Mouse (Mus musculus) forebrain, embryonic 14.5 days (tissue): ENCODE data around the gene Rhbdd1. TPM values are rescaled to one million over a fixed set of nuclear protein-coding genes. Genes with fewer than 3 reads are reported as not detected.

Source experiments
- ATAC-seq: fragments of 200-750 bp; cut with Nextera tagmentation; 2 replicates; pipeline ENCODE4 v1.8.0; 2017; ENCODE audit warnings: mild to moderate bottlenecking, moderate library complexity
- DNase-seq: peaks from one replicate; pipeline ENCODE4 v3.0.0-alpha.2; 2015; ENCODE audit warnings: low spot score
- H3K27ac ChIP-seq: fragments of 300-500 bp; sonication (generic); 2 replicates; pipeline ENCODE4 v1.5.1; 2014; ENCODE audit warnings: low read depth, mild to moderate bottlenecking, control low read depth, low read length, moderate library complexity
- H3K27me3 ChIP-seq: fragments of 300-500 bp; sonication (generic); replicated peaks from 2 replicates; pipeline ENCODE4 v1.6.1; 2014; ENCODE audit warnings: low read length, control low read depth, mixed read lengths; ENCODE audit not compliant: control insufficient read depth, insufficient read depth
- H3K36me3 ChIP-seq: fragments of 300-500 bp; sonication (generic); 2 replicates; pipeline ENCODE4 v1.6.1; 2014; ENCODE audit warnings: low read length, control low read depth; ENCODE audit not compliant: control insufficient read depth, insufficient read depth
- H3K4me1 ChIP-seq: fragments of 300-500 bp; sonication (generic); 2 replicates; pipeline ENCODE4 v1.6.1; 2014; ENCODE audit warnings: antibody characterized with exemption, low read length, control low read depth; ENCODE audit not compliant: control insufficient read depth, insufficient read depth
- H3K4me2 ChIP-seq: fragments of 300-500 bp; sonication (generic); 2 replicates; pipeline ENCODE4 v1.6.1; 2014; ENCODE audit warnings: mild to moderate bottlenecking, control low read depth, low read length
- H3K4me3 ChIP-seq: fragments of 300-500 bp; sonication (generic); 2 replicates; pipeline ENCODE4 v1.5.1; 2014; ENCODE audit warnings: low read depth, low read length, control low read depth
- H3K9ac ChIP-seq: fragments of 300-500 bp; sonication (generic); 2 replicates; pipeline ENCODE4 v1.6.1; 2014; ENCODE audit warnings: mild to moderate bottlenecking, low read length, control low read depth, moderate library complexity
- H3K9me3 ChIP-seq: fragments of 300-500 bp; sonication (generic); replicated peaks from 2 replicates; pipeline ENCODE4 v1.6.1; 2016; ENCODE audit warnings: low read length, control low read depth, mixed read lengths; ENCODE audit not compliant: control insufficient read depth
- WGBS: fragments of 180-500 bp; shearing (Covaris S2); extraction: QIAGEN DNeasy Blood & Tissue Kit; methylation state at CpG from one replicate; pipeline ENCODE4 v1.1.7; 2014; 5-methylcytosine and 5-hydroxymethylcytosine counted together
- polyA plus RNA-seq: library from polyadenylated mRNA; unstranded; fragments of >200 nt; fragmentation: Nextera tagmentation; extraction: Ambion mirVana; gene quantifications from 2 replicates; pipeline ENCODE4 v1.2.1, GENCODE M21; 2014

Gene Rhbdd1
- polyA plus RNA-seq = 4.0 and 4.2 TPM in 2 replicates

DNA sequence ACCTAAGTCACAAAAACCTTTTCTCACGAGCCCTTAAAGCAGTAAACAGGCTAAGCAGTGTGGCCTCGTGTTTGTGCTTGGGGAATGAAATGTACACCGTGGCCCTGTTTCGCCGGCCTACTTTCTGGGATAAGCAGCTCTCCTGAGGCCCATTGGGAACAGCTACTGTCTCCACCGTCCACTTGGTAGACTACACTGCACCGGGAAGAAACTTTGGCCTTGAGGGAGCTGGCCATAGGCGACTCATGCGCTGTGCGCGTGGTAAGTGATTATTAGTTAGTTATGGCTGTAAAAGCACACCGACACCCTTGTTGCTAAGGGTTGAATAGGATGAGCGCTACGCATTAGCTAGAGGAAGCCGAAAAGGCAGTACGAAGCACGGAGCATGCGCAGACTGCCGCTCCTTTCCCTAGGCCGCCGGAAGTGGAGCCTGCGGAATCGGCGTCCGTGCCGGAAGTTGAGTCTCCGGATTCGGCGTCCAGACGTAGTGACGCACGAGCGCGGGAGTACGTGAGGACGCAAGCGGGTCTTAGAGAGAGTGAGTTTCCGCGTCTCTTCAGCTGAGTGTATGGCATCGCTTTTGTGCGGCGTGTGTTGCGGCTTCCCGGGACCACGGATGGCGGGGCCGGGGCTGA, at the start of gene Rhbdd1:
TSS of gene Rhbdd1 (plus strand) at position 342 of the 635 bp plus-strand sequence.
- Histone ChIP-seq H3K27me3 (no peaks in the 10 kb centered on the region), H3K36me3 (no peaks in the 10 kb centered on the region), H3K27ac (peak within 1 kb of the TSS; percentile 97), H3K9ac (peak within 1 kb of the TSS; percentile 94), H3K4me2 (peak within 1 kb of the TSS; percentile 58), H3K4me1 (peaks cover 24% of the 10 kb centered on the region), H3K4me3 (peak within 1 kb of the TSS; percentile 87), H3K9me3 (no peaks in the 10 kb centered on the region)
- DNase-seq (peak; percentile 99), ATAC-seq (peak; percentile 97)
- WGBS = 6% methylated on average over 47 of the region's 47 CpGs

DNA sequence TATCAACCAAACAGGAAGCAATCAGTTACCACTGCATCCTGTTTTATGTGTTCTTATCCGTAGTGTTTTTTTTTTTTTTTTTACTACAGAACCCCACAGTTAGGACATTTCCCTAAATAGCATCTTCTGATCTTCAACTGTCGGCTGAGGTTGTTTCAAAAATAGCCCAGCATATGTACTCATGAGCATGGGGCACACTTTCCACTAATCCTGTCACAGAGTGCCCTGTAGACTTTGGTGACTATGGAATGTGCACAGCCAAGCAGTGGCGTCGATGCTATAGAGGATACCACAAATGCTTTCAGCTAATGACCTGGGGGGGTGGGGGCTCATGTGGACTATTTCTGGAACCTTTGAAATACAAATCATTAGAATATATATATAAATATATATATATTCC, 48.7 kb upstream of the Rhbdd1 start:
- Histone ChIP-seq H3K4me3 (no peak overlapping the region), H3K9me3 (no peaks in the 10 kb centered on the region), H3K27me3 (no peaks in the 10 kb centered on the region), H3K4me2 (no peak overlapping the region), H3K27ac (no peak overlapping the region), H3K36me3 (peaks cover 6% of the 10 kb centered on the region; the same call in 1 of the 2 replicates), H3K9ac (no peak overlapping the region), H3K4me1 (0 out of 2 replicates have a peak, but pooled peaks cover 3% of the 10 kb centered on the region)
- 83% methylated on average over 4 of the region's 4 CpGs for WGBS
- DNase-seq = no peak
- ATAC-seq = no peak

DNA sequence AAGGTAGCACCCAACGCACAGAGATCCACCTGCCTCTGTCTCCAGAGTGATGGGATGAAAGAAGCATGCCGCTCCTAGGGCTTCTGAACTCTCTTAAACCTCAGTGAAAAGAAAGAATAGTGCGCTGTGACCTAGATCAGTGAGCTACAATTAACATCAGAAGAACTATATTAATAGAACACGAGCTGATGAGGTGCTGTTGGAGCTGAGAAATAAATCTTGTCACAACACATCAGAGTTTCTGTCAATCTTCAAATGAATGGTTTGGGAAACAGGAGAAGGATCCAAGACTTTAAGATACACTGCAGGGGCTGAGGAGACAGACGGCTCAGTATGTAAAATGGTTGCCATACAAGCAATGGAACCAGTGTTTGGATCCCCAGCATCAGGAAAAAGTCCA, 44.0 kb upstream of the Rhbdd1 start:
- peaks cover 7% of the 10 kb centered on the region for H3K4me1 ChIP-seq
- DNase-seq = no peak
- peaks cover 16% of the 10 kb centered on the region for H3K36me3 ChIP-seq
- no peaks in the 10 kb centered on the region for H3K9me3 ChIP-seq
- WGBS = 49% methylated on average over 5 of the region's 5 CpGs
- H3K27me3 ChIP-seq = no peaks in the 10 kb centered on the region
- H3K4me2 ChIP-seq = no peak overlapping the region
- H3K4me3 ChIP-seq = no peak overlapping the region
- H3K27ac ChIP-seq = no peak overlapping the region
- no peak overlapping the region for H3K9ac ChIP-seq
- ATAC-seq = no peak

DNA sequence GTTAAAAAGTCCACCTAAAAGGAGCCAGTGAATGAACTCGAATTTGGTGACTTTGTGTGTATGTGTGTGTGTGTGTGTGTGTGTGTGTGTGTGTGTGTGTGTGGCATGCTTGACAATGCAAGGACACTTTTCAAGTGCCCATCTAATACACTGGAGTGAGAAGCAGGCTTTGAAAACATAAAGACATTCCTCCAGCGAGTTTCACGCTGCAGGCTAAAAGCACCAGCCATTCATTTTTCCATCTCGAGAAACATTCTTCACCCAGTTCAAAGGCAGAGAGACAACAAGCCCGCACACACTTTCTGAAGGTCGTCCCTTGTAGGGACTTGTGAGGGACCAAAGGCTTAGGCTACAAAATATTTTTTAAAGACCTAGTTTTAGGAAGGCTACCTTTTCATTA, 42.7 kb upstream of the Rhbdd1 start:
- DNase-seq = no peak
- 0 out of 2 replicates have a peak, but pooled peaks have one; percentile 30 for ATAC-seq
- H3K4me2 ChIP-seq = no peak overlapping the region
- under 1% methylated on average over 6 of the region's 6 CpGs for WGBS
- H3K9me3 ChIP-seq = no peaks in the 10 kb centered on the region
- no peak overlapping the region for H3K9ac ChIP-seq
- no peaks in the 10 kb centered on the region for H3K27me3 ChIP-seq
- H3K4me3 ChIP-seq = no peak overlapping the region
- peaks cover 21% of the 10 kb centered on the region for H3K36me3 ChIP-seq
- no peak overlapping the region for H3K27ac ChIP-seq
- H3K4me1 ChIP-seq = peaks cover 7% of the 10 kb centered on the region

DNA sequence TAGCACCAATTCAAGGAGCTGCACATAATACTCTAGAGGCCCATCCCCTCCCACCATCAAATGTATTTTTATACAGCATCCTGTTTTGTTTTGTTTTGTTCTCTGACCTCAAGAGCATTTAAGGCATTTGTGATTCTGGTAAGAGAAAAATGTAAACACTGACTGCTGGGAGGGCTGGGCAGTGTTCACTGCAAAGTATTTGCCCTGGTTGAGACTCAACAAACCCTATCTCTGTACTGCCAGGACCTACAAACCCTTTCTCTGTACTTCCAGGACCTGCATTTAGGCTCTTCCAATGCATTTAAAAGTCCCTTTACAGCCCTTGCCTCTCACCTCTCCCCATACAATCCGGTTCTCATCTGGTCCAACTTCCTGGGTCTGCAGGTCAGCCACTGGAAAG, 41.9 kb upstream of the Rhbdd1 start:
- DNase-seq (no peak), ATAC-seq (no peak)
- H3K9me3 ChIP-seq = no peaks in the 10 kb centered on the region
- no peaks in the 10 kb centered on the region for H3K27me3 ChIP-seq
- WGBS = 25% methylated on average over 1 of the region's 1 CpGs
- H3K36me3 ChIP-seq = peaks cover 26% of the 10 kb centered on the region
- H3K4me2 ChIP-seq = no peak overlapping the region
- no peak overlapping the region for H3K4me3 ChIP-seq
- no peak overlapping the region for H3K9ac ChIP-seq
- peaks cover 7% of the 10 kb centered on the region for H3K4me1 ChIP-seq
- H3K27ac ChIP-seq = no peak overlapping the region

DNA sequence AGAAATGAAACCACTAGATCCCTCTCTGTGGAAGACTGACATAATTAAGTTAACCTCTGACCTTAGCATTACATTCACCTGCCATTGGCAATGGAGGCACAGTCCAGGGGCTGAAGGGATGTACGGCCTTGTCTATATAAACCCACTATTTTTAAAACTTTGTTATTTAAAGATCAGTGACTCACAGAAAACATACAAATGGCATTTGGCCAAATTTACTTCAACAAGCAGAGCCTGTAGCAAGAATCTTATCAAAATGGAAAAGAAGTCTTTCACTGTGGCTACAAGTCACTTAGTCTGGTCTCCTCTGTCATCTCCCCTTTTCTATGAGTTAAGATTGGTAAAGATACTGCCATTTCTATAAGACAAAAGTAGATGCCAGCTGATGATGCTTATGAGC, 36.5 kb upstream of the Rhbdd1 start:
- Histone ChIP-seq H3K4me2 (no peak overlapping the region), H3K4me1 (peaks cover 14% of the 10 kb centered on the region), H3K36me3 (peaks cover 20% of the 10 kb centered on the region), H3K27me3 (no peaks in the 10 kb centered on the region), H3K27ac (no peak overlapping the region), H3K9ac (no peak overlapping the region), H3K4me3 (no peak overlapping the region), H3K9me3 (no peaks in the 10 kb centered on the region)
- ATAC-seq = no peak
- no peak for DNase-seq
- whole genome bisulfite sequencing = 81% methylated on average over 1 of the region's 1 CpGs

DNA sequence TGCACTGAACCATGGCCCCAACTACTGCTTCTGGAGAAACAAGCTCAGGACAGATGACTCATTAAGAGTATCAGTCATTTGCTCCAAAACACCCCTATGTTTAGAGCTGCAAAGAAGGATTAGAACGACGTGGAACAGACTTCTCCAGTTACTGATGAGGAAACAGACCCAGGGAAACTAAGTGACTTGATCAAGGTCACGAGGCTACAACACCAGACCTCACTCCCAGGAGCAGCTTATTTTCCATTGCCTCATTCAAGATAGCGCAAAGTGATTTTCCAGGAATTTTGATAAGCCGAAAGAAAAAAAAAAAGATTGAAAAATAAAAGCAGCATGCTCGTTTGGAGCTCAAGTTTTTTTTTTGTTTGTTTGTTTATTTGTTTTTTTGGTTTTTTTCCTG, 34.4 kb upstream of the Rhbdd1 start:
- no peak for DNase-seq
- no peak overlapping the region for H3K4me2 ChIP-seq
- no peak overlapping the region for H3K27ac ChIP-seq
- H3K36me3 ChIP-seq = peaks cover 11% of the 10 kb centered on the region
- WGBS = 80% methylated on average over 6 of the region's 6 CpGs
- no peaks in the 10 kb centered on the region for H3K9me3 ChIP-seq
- H3K9ac ChIP-seq = no peak overlapping the region
- no peak for ATAC-seq
- peaks cover 14% of the 10 kb centered on the region for H3K4me1 ChIP-seq
- H3K27me3 ChIP-seq = no peaks in the 10 kb centered on the region
- H3K4me3 ChIP-seq = no peak overlapping the region

DNA sequence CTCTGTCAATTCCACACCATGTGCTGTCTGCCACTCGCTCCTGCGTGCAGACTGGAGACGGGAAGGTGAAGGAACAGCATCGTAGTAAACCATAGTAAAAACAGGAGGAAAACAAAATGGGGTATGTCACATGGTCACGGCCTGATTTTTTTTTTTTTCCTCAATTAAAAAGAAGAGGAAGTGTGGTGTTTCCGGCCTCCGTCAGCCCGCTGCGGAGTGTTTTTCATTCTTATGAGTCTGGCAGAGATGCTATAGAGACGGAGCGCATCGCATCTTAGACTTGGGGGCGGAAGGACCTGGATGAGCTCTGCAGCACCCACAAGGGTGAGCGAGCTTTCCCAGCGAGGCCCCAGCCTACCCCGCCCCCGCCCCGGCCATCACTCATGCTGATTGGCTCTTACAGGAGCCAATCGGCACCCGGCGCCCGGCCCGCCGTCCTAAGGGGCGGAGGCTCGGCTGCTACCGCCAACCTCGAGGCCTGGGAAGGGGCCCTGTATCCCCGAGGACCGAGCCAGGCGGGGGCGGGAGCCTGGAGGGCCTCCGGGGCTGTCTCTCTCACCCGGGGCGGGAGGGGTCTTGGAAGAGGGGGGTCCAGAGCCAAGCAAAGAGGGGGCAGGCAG, 33.1 kb upstream of the Rhbdd1 start:
- H3K4me3 ChIP-seq = peak overlapping the region; percentile 74
- 2% methylated on average over 35 of the region's 35 CpGs for WGBS
- H3K4me2 ChIP-seq = peak overlapping the region; percentile 88
- ATAC-seq (peak; percentile 99), DNase-seq (peak; percentile 97)
- peaks cover 24% of the 10 kb centered on the region for H3K4me1 ChIP-seq
- H3K27ac ChIP-seq = peak overlapping the region; percentile 96
- H3K36me3 ChIP-seq = peaks cover 11% of the 10 kb centered on the region; the same call in 1 of the 2 replicates
- no peaks in the 10 kb centered on the region for H3K27me3 ChIP-seq
- H3K9me3 ChIP-seq = no peaks in the 10 kb centered on the region
- peak overlapping the region; percentile 82 for H3K9ac ChIP-seq

DNA sequence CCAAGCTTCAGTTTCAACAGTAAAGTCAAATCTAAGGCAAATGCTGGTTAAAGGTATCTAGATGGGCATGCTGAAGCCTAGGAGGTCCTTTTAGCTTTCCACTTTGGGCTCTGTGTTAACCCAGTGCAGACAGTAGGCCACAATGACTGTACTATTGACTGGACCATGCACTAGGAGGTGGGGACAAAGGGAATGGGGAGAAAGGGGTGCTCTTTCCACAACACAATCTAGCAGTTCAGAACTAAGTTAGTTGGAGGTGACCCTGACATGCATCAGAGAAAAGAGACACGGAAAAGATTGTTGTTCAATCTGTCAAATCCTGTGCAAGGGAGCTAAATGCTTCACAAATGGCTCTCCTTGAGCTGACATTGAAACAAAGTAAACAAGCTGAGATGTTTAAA, 32.4 kb upstream of the Rhbdd1 start:
- H3K9ac ChIP-seq = peak overlapping the region; percentile 82
- peak overlapping the region; percentile 88 for H3K4me2 ChIP-seq
- peaks cover 11% of the 10 kb centered on the region; the same call in 1 of the 2 replicates for H3K36me3 ChIP-seq
- no peaks in the 10 kb centered on the region for H3K27me3 ChIP-seq
- H3K4me1 ChIP-seq = peaks cover 25% of the 10 kb centered on the region
- whole genome bisulfite sequencing = 0% methylated on average over 1 of the region's 1 CpGs
- H3K27ac ChIP-seq = peak overlapping the region; percentile 96
- DNase-seq (peak; percentile 67), ATAC-seq (peak; percentile 16; the same call in 1 of the 2 replicates)
- H3K9me3 ChIP-seq = no peaks in the 10 kb centered on the region
- peak overlapping the region; percentile 74 for H3K4me3 ChIP-seq
